Mouse (Mus musculus) urinary bladder, postnatal 14 days (tissue): ENCODE results near the gene Tango6.
A peak's percentile ranks its signal among the peaks of the same experiment; 100 is the strongest.

Experiments used
- DNase-seq: peaks from one replicate; pipeline ENCODE4 v3.0.0; 2021; ENCODE audit warnings: low spot score

The Tango6 gene

GRCm38 (mm10) chr8:106700131-106700530 is 17.3 kb downstream of the Tango6 start:
- DNase-seq = no peak

- DNase-seq = no peak
Observed at GRCm38 (mm10) chr8:106701360-106701759, 18.5 kb downstream of the Tango6 start.

- DNase-seq = no peak
Observed at GRCm38 (mm10) chr8:106704199-106704900, 21.5 kb downstream of the Tango6 start.

GRCm38 (mm10) chr8:106704901-106705321 is 22.0 kb downstream of the Tango6 start:
- peak; percentile 54 for DNase-seq

- DNase-seq = no peak
Observed at GRCm38 (mm10) chr8:106706194-106706593, 23.3 kb downstream of the Tango6 start.

GRCm38 (mm10) chr8:106710002-106710401 is 27.1 kb downstream of the Tango6 start:
- no peak for DNase-seq

- no peak for DNase-seq
Observed at GRCm38 (mm10) chr8:106712487-106712886, 29.6 kb downstream of the Tango6 start.

GRCm38 (mm10) chr8:106714297-106714696 is 31.4 kb downstream of the Tango6 start:
- no peak for DNase-seq

- peak; percentile 88 for DNase-seq
Observed at GRCm38 (mm10) chr8:106718091-106718500, 35.2 kb downstream of the Tango6 start.

- DNase-seq = no peak
Observed at GRCm38 (mm10) chr8:106720921-106721320, 38.1 kb downstream of the Tango6 start.

GRCm38 (mm10) chr8:106722453-106722852 is 39.6 kb downstream of the Tango6 start:
- no peak for DNase-seq

- no peak for DNase-seq
Observed at GRCm38 (mm10) chr8:106723921-106724320, 41.1 kb downstream of the Tango6 start.

GRCm38 (mm10) chr8:106726551-106726950 is 43.7 kb downstream of the Tango6 start:
- no peak for DNase-seq

GRCm38 (mm10) chr8:106727241-106727835 is 44.5 kb downstream of the Tango6 start:
- no peak for DNase-seq

- DNase-seq = no peak
Observed at GRCm38 (mm10) chr8:106727889-106728288, 45.0 kb downstream of the Tango6 start.

GRCm38 (mm10) chr8:106732921-106733320 is 50.1 kb downstream of the Tango6 start:
- peak; percentile 9 for DNase-seq

GRCm38 (mm10) chr8:106733703-106734102 is 50.8 kb downstream of the Tango6 start:
- DNase-seq = no peak

GRCm38 (mm10) chr8:106734222-106734621 is 51.4 kb downstream of the Tango6 start:
- no peak for DNase-seq

GRCm38 (mm10) chr8:106736861-106737662 is 54.2 kb downstream of the Tango6 start:
- DNase-seq = peak; percentile 61

- peak; percentile 29 for DNase-seq
Observed at GRCm38 (mm10) chr8:106737846-106738245, 55.0 kb downstream of the Tango6 start.

GRCm38 (mm10) chr8:106742321-106742720 is 59.5 kb downstream of the Tango6 start:
- DNase-seq = no peak

- no peak for DNase-seq
Observed at GRCm38 (mm10) chr8:106743361-106743760, 60.5 kb downstream of the Tango6 start.

GRCm38 (mm10) chr8:106753436-106753835 is 70.6 kb downstream of the Tango6 start:
- DNase-seq = no peak
